Mouse (Mus musculus) yolk sac, embryonic 10.5 days (tissue): ENCODE data around the gene Gm9117.
"Not testable (repeated sequence)": the region's sequence is repeated elsewhere in the genome, so short reads cannot be mapped to it uniquely, and the experiment has no call there.

Experiments
- DNase-seq: peaks from one replicate; pipeline ENCODE4 v3.0.0-alpha.2; 2017; ENCODE audit warnings: low spot score

Gm9117 gene

DNA sequence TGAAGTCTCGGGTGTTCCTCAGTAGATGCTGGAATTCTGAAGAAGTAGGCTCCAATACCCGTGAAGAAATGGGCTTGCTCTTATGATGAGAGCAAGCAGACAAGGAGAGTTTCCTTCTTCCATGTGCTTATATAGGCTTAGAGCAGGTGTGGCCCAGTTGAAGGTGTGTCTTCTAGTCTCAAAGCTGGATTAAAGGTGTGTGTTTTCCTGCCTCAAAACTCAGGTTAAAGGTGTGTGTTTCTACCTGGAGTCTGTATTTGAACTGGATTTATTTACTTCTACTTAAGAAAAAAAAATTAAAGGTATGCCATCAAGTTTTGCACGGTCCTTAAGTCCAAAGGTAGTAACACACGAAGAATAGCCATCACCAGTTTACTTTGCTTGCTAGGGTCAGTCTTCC is at the start of gene Gm9117:
Gm9117 (minus strand) TSS at position 101 of the 400 bp plus-strand sequence.
- DNase-seq = not testable (repeated sequence)

DNA sequence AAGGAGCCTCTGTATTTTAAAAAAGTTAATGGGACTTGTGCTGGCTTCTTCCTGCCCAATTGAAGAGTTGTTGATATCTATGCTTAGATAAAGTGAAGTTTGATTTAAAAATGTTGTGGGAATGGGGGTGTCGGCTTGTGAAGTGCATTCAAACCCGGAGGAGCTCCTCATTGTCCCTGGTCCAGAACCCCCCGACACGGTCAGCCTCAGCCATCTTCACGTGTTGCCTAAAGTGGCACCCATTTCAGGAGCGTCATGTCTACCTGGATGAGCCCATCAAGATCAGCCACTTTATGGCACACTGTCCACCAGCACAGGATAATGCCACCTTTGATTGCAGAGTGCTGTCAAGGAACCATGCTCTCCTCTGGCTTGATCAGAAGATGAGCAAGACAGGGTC is 25.6 kb upstream of the Gm9117 start:
- not testable (repeated sequence) for DNase-seq

DNA sequence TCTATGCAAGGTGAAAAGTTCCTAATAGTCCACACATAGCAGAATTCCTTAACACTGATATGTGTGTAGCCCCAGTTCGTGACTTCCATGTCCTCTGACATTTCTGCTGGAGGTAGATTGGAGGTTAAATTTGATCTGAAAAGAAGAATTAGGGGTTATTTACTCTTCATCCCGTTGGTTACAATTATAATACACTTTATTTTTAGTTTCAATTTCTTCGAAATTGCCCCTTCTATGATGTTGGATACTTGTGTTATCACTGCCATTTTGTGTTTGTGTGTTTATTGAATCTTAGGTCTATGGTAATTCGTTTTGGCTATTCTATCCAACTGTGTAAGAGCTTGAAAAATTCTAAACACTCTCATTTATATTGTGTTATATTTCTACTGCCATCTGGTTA is 17.9 kb upstream of the Gm9117 start, which contains the start of gene Tdpoz5:
Tdpoz5 (minus strand) TSS at position 101 of the 400 bp plus-strand sequence.
- not testable (repeated sequence) for DNase-seq

DNA sequence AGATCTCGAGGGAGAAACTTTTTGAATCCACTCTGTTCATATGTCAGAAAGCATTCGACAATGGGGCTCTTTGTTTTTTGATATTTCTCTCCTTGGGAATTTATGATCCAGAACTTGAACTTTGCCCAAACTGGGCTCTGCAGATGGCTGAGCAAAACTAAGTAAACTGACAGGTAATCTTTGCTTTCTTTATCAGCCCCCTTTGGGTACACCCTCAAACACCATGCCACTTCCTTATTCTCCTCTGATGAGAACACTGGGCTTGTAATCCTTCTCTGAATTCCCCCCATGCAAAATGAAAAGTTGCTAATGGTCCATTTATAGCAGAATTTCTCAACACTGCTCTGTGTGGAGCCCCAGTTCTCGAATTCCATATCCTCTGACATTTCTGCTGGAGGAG is 5.0 kb downstream of the Gm9117 start:
- not testable (repeated sequence) for DNase-seq
